Mouse (Mus musculus) lung, adult 2 months (tissue): Measurements from ENCODE around the gene Col9a1.

ENCODE experiments used
- CTCF ChIP-seq: fragments of 200-500 bp; IDR thresholded peaks from 2 replicates; pipeline ENCODE4 v1.5.1; 2011; ENCODE audit warnings: mild to moderate bottlenecking, low read length, control low read depth; ENCODE audit not compliant: insufficient read depth
- POLR2A ChIP-seq: fragments of 200-500 bp; IDR thresholded peaks from 2 replicates; pipeline ENCODE4 v1.6.1; 2011; ENCODE audit warnings: low read depth, mild to moderate bottlenecking, control low read depth, low read length, borderline replicate concordance; ENCODE audit errors: extremely low read depth

DNA sequence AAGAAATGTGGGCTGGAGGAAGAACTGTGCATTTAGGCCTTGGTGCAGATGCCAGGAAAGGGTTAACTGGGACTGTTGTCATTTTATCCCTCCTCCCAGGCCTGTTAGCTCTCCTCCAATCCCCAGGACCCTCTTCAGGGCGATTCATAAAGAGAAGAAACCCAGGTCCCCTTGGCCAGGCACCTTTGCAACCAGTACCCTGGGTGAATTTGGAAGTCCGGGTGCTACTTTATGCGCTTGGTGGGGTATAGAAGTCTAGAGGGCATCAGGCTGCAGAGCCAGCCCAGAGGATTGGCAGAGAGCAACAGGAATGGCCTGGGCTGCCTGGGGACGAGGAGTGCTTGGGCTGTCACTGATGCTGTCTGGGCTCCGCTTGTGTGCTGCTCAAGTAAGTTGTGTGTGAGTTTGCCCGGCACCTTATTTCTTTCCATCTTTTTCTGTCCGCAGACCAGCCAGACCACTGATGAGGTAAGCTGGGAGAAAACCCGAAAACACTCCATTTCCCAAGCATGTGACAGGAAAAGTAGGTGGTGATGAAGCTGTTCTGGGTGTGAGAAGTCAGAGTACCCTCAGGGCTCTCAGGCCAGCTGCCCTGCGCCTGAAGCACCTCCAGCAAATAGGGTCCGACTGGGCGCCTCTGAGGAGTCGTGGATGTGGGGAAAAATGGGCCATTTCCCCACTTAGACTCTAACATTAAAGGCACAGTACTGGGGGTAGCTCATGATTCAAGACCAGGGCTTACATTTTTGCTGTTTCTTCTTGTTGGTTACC, 17.8 kb downstream of the Col9a1 start:
- no peak for TF ChIP-seq CTCF
- TF ChIP-seq POLR2A, result no peak
